Mouse (Mus musculus) forebrain, embryonic 10.5 days (tissue): Measurements from ENCODE around the gene Isyna1. TPM values are rescaled to one million over a fixed set of nuclear protein-coding genes. Genes with fewer than 3 reads are reported as not detected.
A peak's percentile ranks its signal among the peaks of the same experiment; 100 is the strongest.

ENCODE experiments used
- DNase-seq: peaks from one replicate; pipeline ENCODE4 v3.0.0-alpha.2; 2017; ENCODE audit warnings: low spot score; ENCODE audit errors: extremely low spot score
- H3K27ac ChIP-seq: fragments of 300-500 bp; sonication (generic); 2 replicates; pipeline ENCODE4 v1.5.1; 2016; ENCODE audit warnings: mild to moderate bottlenecking
- H3K27me3 ChIP-seq: fragments of 300-500 bp; sonication (generic); 2 replicates; pipeline ENCODE4 v1.6.1; 2016; ENCODE audit warnings: mild to moderate bottlenecking; ENCODE audit not compliant: poor library complexity, severe bottlenecking
- H3K36me3 ChIP-seq: fragments of 300-500 bp; sonication (generic); replicated peaks from 2 replicates; pipeline ENCODE4 v1.6.1; 2016; ENCODE audit warnings: mild to moderate bottlenecking, moderate library complexity
- H3K4me1 ChIP-seq: fragments of 300-500 bp; sonication (generic); 2 replicates; pipeline ENCODE4 v1.6.1; 2016
- H3K4me3 ChIP-seq: fragments of 300-500 bp; sonication (generic); 2 replicates; pipeline ENCODE4 v1.5.1; 2016; ENCODE audit warnings: mild to moderate bottlenecking, moderate library complexity
- H3K9me3 ChIP-seq: fragments of 300-500 bp; sonication (generic); 2 replicates; pipeline ENCODE4 v1.6.1; 2016; ENCODE audit warnings: mild to moderate bottlenecking, moderate library complexity
- WGBS: fragments of 180-500 bp; shearing (Covaris S2); methylation state at CpG from one replicate; pipeline ENCODE4 v1.1.7; 2016; 5-methylcytosine and 5-hydroxymethylcytosine counted together
- polyA plus RNA-seq: library from polyadenylated mRNA; unstranded; fragments of >200 nt; fragmentation: Nextera tagmentation; extraction: Ambion mirVana; gene quantifications from 2 replicates; pipeline ENCODE4 v1.2.1, GENCODE M21; 2016

Gene Isyna1
- polyA plus RNA-seq, 1 experiment from 2014 or later = 170 TPM

- Histone ChIP-seq H3K4me3 (peak within 1 kb of the TSS; percentile 69), H3K27ac (peak within 1 kb of the TSS; percentile 94), H3K27me3 (peaks cover 24% of the 10 kb centered on the region), H3K36me3 (peaks cover 10% of the 10 kb centered on the region; the same call in 1 of the 2 replicates), H3K4me1 (peaks cover 84% of the 10 kb centered on the region), H3K9me3 (no peaks in the 10 kb centered on the region)
- DNase-seq = no peak
- WGBS = 5% methylated on average over 26 of the region's 26 CpGs
These were observed 14.7 kb downstream of the Isyna1 start, which contains the start of gene Ssbp4 for GRCm38 (mm10) chr8:70608749-70609367. TSS of gene Ssbp4 (minus strand) at chr8:70608872.

DNA sequence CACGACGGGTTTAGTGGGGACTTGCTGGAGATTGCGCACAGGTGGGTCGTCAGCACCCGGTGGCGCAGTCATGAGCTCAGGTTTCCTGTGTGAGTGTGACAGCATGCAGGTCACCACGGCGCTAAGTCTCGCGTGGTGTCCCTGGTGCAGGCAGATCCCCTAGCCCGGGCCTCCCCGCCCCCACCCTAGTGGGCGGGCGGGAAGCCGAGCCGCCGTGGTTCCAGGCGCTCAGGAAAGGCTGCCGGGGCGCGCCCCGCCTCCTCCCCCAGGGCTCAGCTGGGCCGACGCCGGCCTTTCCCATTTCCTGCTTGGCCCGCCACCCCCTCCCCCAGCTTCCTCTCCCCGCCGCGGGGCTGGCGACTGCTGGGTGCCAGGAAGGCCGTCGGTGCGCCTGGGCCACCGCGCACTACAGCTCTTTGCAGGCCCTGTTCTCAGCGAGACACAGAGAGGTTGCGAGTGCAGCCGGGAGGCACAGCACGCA lies 15.2 kb downstream of the Isyna1 start:
- Histone ChIP-seq H3K9me3 (no peaks in the 10 kb centered on the region), H3K4me3 (peak overlapping the region; percentile 69), H3K36me3 (peaks cover 8% of the 10 kb centered on the region; the same call in 1 of the 2 replicates), H3K27ac (peak overlapping the region; percentile 94), H3K4me1 (peaks cover 80% of the 10 kb centered on the region), H3K27me3 (peaks cover 24% of the 10 kb centered on the region)
- under 1% methylated on average over 39 of the region's 39 CpGs for WGBS
- peak; percentile 78 for DNase-seq

DNA sequence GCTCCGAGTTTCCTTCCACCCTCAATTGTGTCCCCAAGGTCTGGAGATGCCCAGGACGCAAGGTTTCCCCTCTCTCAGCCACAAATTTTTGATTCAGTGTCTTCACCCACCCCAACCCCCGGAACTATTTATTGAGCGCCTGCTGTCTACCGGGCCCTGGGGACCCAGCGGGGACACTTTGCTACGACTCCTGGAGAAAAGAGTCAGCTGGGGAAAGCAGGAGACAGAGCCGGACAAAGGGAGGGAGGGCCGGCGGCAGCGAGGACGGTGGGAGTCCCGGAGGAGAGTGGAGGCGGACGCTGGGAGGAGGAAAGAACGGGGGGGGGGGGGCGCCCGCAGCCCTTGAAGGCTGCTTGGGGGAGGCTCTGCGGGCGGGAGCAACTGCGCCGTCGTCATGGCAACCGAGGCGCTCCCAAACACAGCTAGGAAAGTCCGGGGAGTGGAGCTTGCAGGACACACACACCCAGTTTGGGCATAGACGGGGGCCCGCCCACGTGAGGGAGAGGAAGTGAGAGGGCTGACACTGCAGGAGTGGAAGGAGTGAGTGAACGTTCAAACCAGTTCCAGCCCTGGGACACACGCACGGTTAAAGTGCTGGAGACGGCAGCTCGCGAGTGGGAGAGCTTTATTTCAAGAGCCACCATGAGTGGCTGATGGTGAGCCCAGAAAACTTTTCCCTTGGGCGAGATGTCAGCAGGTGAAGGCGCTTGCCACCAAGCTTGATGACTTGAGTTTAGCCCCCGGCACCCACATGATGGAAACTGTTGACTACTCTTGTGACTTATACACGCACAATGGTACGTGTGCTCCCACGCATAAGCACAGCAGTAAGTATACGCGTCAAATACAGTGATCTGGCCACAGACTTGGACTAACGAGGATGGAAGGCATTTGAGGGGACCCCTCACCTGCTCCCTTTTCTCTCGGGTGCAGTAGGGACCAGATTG lies 15.9 kb downstream of the Isyna1 start:
- H3K4me3 ChIP-seq = peak overlapping the region; percentile 69
- H3K27me3 ChIP-seq = peaks cover 24% of the 10 kb centered on the region
- DNase-seq = peak; percentile 88
- no peaks in the 10 kb centered on the region for H3K9me3 ChIP-seq
- H3K27ac ChIP-seq = peak overlapping the region; percentile 94
- WGBS = 1% methylated on average over 44 of the region's 45 CpGs
- peaks cover 73% of the 10 kb centered on the region for H3K4me1 ChIP-seq
- H3K36me3 ChIP-seq = 0 out of 2 replicates have a peak, but pooled peaks cover under 1% of the 10 kb centered on the region

- DNase-seq = peak; percentile 88
- H3K27ac ChIP-seq = peak overlapping the region; percentile 94
- H3K27me3 ChIP-seq = peaks cover 24% of the 10 kb centered on the region
- no peaks in the 10 kb centered on the region for H3K9me3 ChIP-seq
- H3K36me3 ChIP-seq = no peaks in the 10 kb centered on the region
- under 1% methylated on average over 54 of the region's 54 CpGs for WGBS
- H3K4me3 ChIP-seq = peak overlapping the region; percentile 69
- H3K4me1 ChIP-seq = peaks cover 66% of the 10 kb centered on the region
These were observed 16.9 kb downstream of the Isyna1 start for GRCm38 (mm10) chr8:70610796-70611771.

GRCm38 (mm10) chr8:70611849-70612248 lies 17.7 kb downstream of the Isyna1 start:
- DNase-seq = peak; percentile 88
- Histone ChIP-seq H3K27me3 (peaks cover 24% of the 10 kb centered on the region), H3K9me3 (no peaks in the 10 kb centered on the region), H3K4me1 (peaks cover 60% of the 10 kb centered on the region), H3K27ac (peak overlapping the region; percentile 78), H3K4me3 (peak overlapping the region; percentile 69), H3K36me3 (no peaks in the 10 kb centered on the region)
- under 1% methylated on average over 6 of the region's 6 CpGs for WGBS

GRCm38 (mm10) chr8:70613763-70614162 lies 19.6 kb downstream of the Isyna1 start:
- peaks cover 58% of the 10 kb centered on the region for H3K4me1 ChIP-seq
- no peak for DNase-seq

DNA sequence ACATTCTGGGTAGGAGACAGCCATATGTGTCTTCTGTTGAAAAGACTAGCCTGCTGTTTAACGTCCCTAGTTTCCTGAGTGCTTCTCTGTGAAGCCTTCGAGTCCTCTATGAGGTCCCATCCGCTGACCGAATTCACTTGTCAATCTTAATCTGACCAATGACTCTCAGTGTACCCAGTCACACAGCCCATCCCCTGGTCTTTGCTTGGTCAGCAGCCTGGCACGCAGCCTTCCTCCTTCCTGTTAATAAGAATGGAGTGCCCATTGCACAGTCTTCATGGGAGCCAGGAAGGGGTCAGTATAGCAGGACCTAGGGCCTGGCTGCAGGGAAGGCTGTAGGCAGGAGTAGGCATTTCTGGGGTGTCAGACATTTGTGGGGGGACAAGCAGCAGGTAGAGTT lies 20.3 kb downstream of the Isyna1 start:
- no peaks in the 10 kb centered on the region for H3K9me3 ChIP-seq
- 84% methylated on average over 5 of the region's 5 CpGs for WGBS
- H3K4me3 ChIP-seq = no peak overlapping the region
- H3K27ac ChIP-seq = no peak overlapping the region
- H3K4me1 ChIP-seq = peaks cover 56% of the 10 kb centered on the region
- peaks cover 22% of the 10 kb centered on the region for H3K27me3 ChIP-seq
- no peak for DNase-seq
- no peaks in the 10 kb centered on the region for H3K36me3 ChIP-seq

More at GRCm38 (mm10) chr8:70613763-70614162, 19.6 kb downstream of the Isyna1 start:
- WGBS = 19% methylated on average over 1 of the region's 1 CpGs
- Histone ChIP-seq H3K27me3 (peaks cover 29% of the 10 kb centered on the region), H3K9me3 (no peaks in the 10 kb centered on the region), H3K27ac (no peak overlapping the region), H3K36me3 (no peaks in the 10 kb centered on the region), H3K4me3 (no peak overlapping the region)

GRCm38 (mm10) chr8:70615281-70615680 lies 21.1 kb downstream of the Isyna1 start:
- 89% methylated on average over 8 of the region's 8 CpGs for WGBS
- H3K27me3 ChIP-seq = peaks cover 23% of the 10 kb centered on the region
- H3K9me3 ChIP-seq = no peaks in the 10 kb centered on the region
- H3K4me3 ChIP-seq = no peak overlapping the region
- peaks cover 48% of the 10 kb centered on the region for H3K4me1 ChIP-seq
- no peaks in the 10 kb centered on the region for H3K36me3 ChIP-seq
- DNase-seq = no peak
- no peak overlapping the region for H3K27ac ChIP-seq

GRCm38 (mm10) chr8:70615894-70616293 lies 21.7 kb downstream of the Isyna1 start, which contains the start of gene Lrrc25:
TSS of gene Lrrc25 (plus strand) at chr8:70616155.
- H3K4me3 ChIP-seq = no peak within 1 kb of the TSS
- DNase-seq = no peak
- no peak within 1 kb of the TSS for H3K27ac ChIP-seq
- H3K27me3 ChIP-seq = peaks cover 26% of the 10 kb centered on the region
- H3K4me1 ChIP-seq = peaks cover 47% of the 10 kb centered on the region
- 85% methylated on average over 3 of the region's 3 CpGs for whole genome bisulfite sequencing
- no peaks in the 10 kb centered on the region for H3K9me3 ChIP-seq
- H3K36me3 ChIP-seq = no peaks in the 10 kb centered on the region

GRCm38 (mm10) chr8:70616645-70617044 lies 22.5 kb downstream of the Isyna1 start:
- no peak for DNase-seq
- Histone ChIP-seq H3K4me1 (peaks cover 42% of the 10 kb centered on the region), H3K27me3 (peaks cover 26% of the 10 kb centered on the region), H3K36me3 (no peaks in the 10 kb centered on the region), H3K4me3 (no peak overlapping the region), H3K27ac (no peak overlapping the region), H3K9me3 (no peaks in the 10 kb centered on the region)
- 62% methylated on average over 11 of the region's 11 CpGs for WGBS

DNA sequence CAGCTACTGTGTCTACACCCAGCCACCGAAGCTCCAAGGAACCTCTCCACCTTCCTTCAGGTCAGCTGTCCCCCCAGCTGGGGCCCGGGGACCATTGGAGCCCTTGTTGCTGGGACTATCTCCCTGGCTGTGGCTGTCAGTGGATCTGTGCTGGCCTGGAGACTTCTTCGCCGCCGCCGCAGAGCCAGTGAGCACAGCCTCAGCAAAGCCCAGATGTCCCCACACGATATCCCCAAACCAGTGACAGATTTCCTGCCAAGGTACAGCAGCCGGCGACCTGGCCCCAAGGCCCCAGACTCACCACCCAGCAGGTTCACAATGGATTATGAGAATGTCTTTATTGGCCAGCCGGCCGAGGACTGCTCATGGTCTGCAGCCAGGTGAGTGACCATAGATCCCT lies 23.8 kb downstream of the Isyna1 start:
- H3K9me3 ChIP-seq = no peaks in the 10 kb centered on the region
- 81% methylated on average over 11 of the region's 11 CpGs for WGBS
- peaks cover 37% of the 10 kb centered on the region for H3K27me3 ChIP-seq
- no peaks in the 10 kb centered on the region for H3K36me3 ChIP-seq
- no peak overlapping the region for H3K4me3 ChIP-seq
- 0 out of 2 replicates have a peak overlapping the region, but pooled peaks have one; percentile 67 for H3K27ac ChIP-seq
- H3K4me1 ChIP-seq = peaks cover 36% of the 10 kb centered on the region
- no peak for DNase-seq

DNA sequence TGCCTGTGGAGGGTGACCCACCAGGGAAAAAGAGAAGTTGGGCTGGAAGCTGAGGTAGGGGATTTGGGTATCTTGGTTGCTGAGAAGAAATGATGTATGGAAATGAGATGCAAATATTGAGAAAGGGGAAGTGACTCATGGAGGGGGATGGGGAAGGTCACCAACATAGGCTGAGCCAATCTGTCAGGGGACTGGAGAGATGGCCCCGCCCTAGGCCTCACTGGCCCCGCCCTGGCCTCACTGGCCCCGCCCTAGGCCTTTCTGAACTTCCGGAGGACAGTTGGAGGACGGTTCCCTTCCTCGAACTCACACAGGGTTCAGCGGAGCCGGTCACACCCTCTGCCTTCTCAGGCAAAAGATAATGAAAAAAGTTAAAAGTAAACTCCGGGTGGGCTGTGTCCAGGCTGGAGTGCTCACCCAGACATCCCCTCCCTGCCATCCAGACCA lies 24.7 kb downstream of the Isyna1 start:
- H3K27me3 ChIP-seq = peaks cover 38% of the 10 kb centered on the region
- no peaks in the 10 kb centered on the region for H3K9me3 ChIP-seq
- no peak for DNase-seq
- 36% methylated on average over 9 of the region's 9 CpGs for WGBS
- H3K27ac ChIP-seq = peak overlapping the region; percentile 67
- H3K4me1 ChIP-seq = peaks cover 32% of the 10 kb centered on the region
- H3K36me3 ChIP-seq = no peaks in the 10 kb centered on the region
- peak overlapping the region; percentile 6; the same call in 1 of the 2 replicates for H3K4me3 ChIP-seq
